Mouse (Mus musculus) MEL (cell line): Measurements from ENCODE around the gene Scarb1. TPM values are rescaled to one million over a fixed set of nuclear protein-coding genes. Genes with fewer than 3 reads are reported as not detected.
A peak's percentile ranks its signal among the peaks of the same experiment; 100 is the strongest.

ENCODE experiments used
- DNase-seq: peaks from one replicate; pipeline ENCODE4 v3.0.0; 2011; ENCODE audit warnings: low read depth, low spot score
- H3K27ac ChIP-seq: 2 replicates; pipeline ENCODE4 v1.5.1; 2012; ENCODE audit warnings: low read depth, mild to moderate bottlenecking, control low read depth, low read length, moderate library complexity; ENCODE audit not compliant: control insufficient read depth
- H3K27me3 ChIP-seq, 2 experiments: fragments of 150-350 bp in 1 of 2; sonication (generic) in 1 of 2; 2 replicates each; pipeline ENCODE4 v1.6.1; 2012; ENCODE audit warnings: low read length in 2 of 2, mild to moderate bottlenecking in 2 of 2, improper control_type of control experiment in 1 of 2, moderate library complexity in 1 of 2; ENCODE audit not compliant: insufficient read depth in 2 of 2, control insufficient read depth in 1 of 2
- H3K36me3 ChIP-seq, 2 experiments: 2 replicates each; pipeline ENCODE4 v1.6.1; 2012 to 2014; ENCODE audit warnings: low read length in 2 of 2, improper control_type of control experiment in 1 of 2, inconsistent platforms in 1 of 2, mild to moderate bottlenecking in 1 of 2; ENCODE audit not compliant: insufficient read depth in 2 of 2, control insufficient read depth in 1 of 2
- H3K4me1 ChIP-seq, 2 experiments: fragments of 150-350 bp in 1 of 2; sonication (generic) in 1 of 2; 2 replicates each; pipeline ENCODE4 v1.6.1; 2012; ENCODE audit warnings: low read length in 2 of 2, improper control_type of control experiment in 1 of 2, mild to moderate bottlenecking in 1 of 2; ENCODE audit not compliant: insufficient read depth in 2 of 2, control insufficient read depth in 1 of 2
- H3K4me3 ChIP-seq, 2 experiments: fragments of 150-350 bp in 1 of 2; sonication (generic) in 1 of 2; 2 replicates each; pipeline ENCODE4 v1.5.1; 2012; ENCODE audit warnings: low read depth in 2 of 2, low read length in 2 of 2, mild to moderate bottlenecking in 2 of 2, moderate library complexity in 2 of 2, control low read depth in 1 of 2, improper control_type of control experiment in 1 of 2; ENCODE audit not compliant: control insufficient read depth in 1 of 2, insufficient read depth in 1 of 2
- H3K79me2 ChIP-seq: 2 replicates; pipeline ENCODE4 v1.6.1; 2012; ENCODE audit warnings: mild to moderate bottlenecking, low read length, moderate library complexity; ENCODE audit not compliant: control insufficient read depth, poor library complexity, insufficient read depth
- H3K9ac ChIP-seq: 2 replicates; pipeline ENCODE4 v1.6.1; 2012; ENCODE audit warnings: low read depth, mild to moderate bottlenecking, control low read depth, low read length, moderate library complexity; ENCODE audit not compliant: control insufficient read depth, poor library complexity, severe bottlenecking
- H3K9me3 ChIP-seq: fragments of 150-350 bp; sonication (generic); replicated peaks from 2 replicates; pipeline ENCODE4 v1.6.1; 2012; ENCODE audit warnings: mild to moderate bottlenecking, low read length, improper control_type of control experiment, moderate library complexity; ENCODE audit not compliant: insufficient read depth
- CHD1 ChIP-seq: IDR thresholded peaks from 2 replicates; pipeline ENCODE4 v1.6.1; 2012; ENCODE audit warnings: low read depth, mild to moderate bottlenecking, inconsistent platforms, low read length, improper control_type of control experiment
- CHD2 ChIP-seq: IDR thresholded peaks from 2 replicates; pipeline ENCODE4 v1.6.1; 2011; ENCODE audit warnings: low read length, improper control_type of control experiment
- E2F4 ChIP-seq: IDR thresholded peaks from 2 replicates; pipeline ENCODE4 v1.6.1; 2011; ENCODE audit warnings: low read depth, low read length, improper control_type of control experiment, borderline replicate concordance
- ELF1 ChIP-seq: IDR thresholded peaks from 2 replicates; pipeline ENCODE4 v1.6.1; 2014; ENCODE audit warnings: low read depth, mild to moderate bottlenecking, inconsistent platforms, low read length, improper control_type of control experiment, moderate library complexity
- ETS1 ChIP-seq: IDR thresholded peaks from 2 replicates; pipeline ENCODE4 v1.6.1; 2012; ENCODE audit warnings: low read depth, mild to moderate bottlenecking, inconsistent platforms, low read length, improper control_type of control experiment, moderate library complexity
- GABPA ChIP-seq: IDR thresholded peaks from 2 replicates; pipeline ENCODE4 v1.6.1; 2012; ENCODE audit warnings: low read depth, mild to moderate bottlenecking, inconsistent platforms, low read length, improper control_type of control experiment, moderate library complexity
- GATA1 ChIP-seq: IDR thresholded peaks from 2 replicates; pipeline ENCODE4 v1.6.1; 2011; ENCODE audit warnings: low read depth, low read length, improper control_type of control experiment
- HCFC1 ChIP-seq: IDR thresholded peaks from 2 replicates; pipeline ENCODE4 v1.6.1; 2012; ENCODE audit warnings: low read depth, mild to moderate bottlenecking, inconsistent platforms, low read length, improper control_type of control experiment, moderate library complexity
- JUND ChIP-seq: IDR thresholded peaks from 2 replicates; pipeline ENCODE4 v1.6.1; 2011; ENCODE audit warnings: low read depth, mild to moderate bottlenecking, improper control_type of control experiment, low read length
- MAFK ChIP-seq: IDR thresholded peaks from 2 replicates; pipeline ENCODE4 v1.6.1; 2011; ENCODE audit warnings: low read depth, mild to moderate bottlenecking, low read length, improper control_type of control experiment, borderline replicate concordance
- MAX ChIP-seq: IDR thresholded peaks from 2 replicates; pipeline ENCODE4 v1.6.1; 2011; ENCODE audit warnings: low read length, improper control_type of control experiment
- MAZ ChIP-seq: IDR thresholded peaks from 2 replicates; pipeline ENCODE4 v1.6.1; 2012; ENCODE audit warnings: low read depth, mild to moderate bottlenecking, inconsistent platforms, low read length, improper control_type of control experiment
- MEF2A ChIP-seq: IDR thresholded peaks from 2 replicates; pipeline ENCODE4 v1.6.1; 2014; ENCODE audit warnings: low read depth, mild to moderate bottlenecking, inconsistent platforms, low read length, improper control_type of control experiment; ENCODE audit not compliant: poor library complexity, insufficient replicate concordance, severe bottlenecking; ENCODE audit errors: extremely low read depth
- MXI1 ChIP-seq: IDR thresholded peaks from 2 replicates; pipeline ENCODE4 v1.6.1; 2011; ENCODE audit warnings: mild to moderate bottlenecking, low read depth, low read length, improper control_type of control experiment
- MYB ChIP-seq: IDR thresholded peaks from 2 replicates; pipeline ENCODE4 v1.6.1; 2011; ENCODE audit warnings: mild to moderate bottlenecking, low read depth, low read length, improper control_type of control experiment
- MYC ChIP-seq: IDR thresholded peaks from 2 replicates; pipeline ENCODE4 v1.6.1; 2011; ENCODE audit warnings: low read depth, mild to moderate bottlenecking, low read length, improper control_type of control experiment, moderate library complexity
- NELFE ChIP-seq: IDR thresholded peaks from 2 replicates; pipeline ENCODE4 v1.6.1; 2011; ENCODE audit warnings: low read depth, low read length, improper control_type of control experiment
- POLR2AphosphoS5 ChIP-seq: IDR thresholded peaks from 2 replicates; pipeline ENCODE4 v1.6.1; 2012; ENCODE audit warnings: low read depth, borderline replicate concordance, mild to moderate bottlenecking, inconsistent platforms, low read length, moderate library complexity, mixed read lengths
- RCOR1 ChIP-seq: IDR thresholded peaks from 2 replicates; pipeline ENCODE4 v1.6.1; 2012; ENCODE audit warnings: low read depth, mild to moderate bottlenecking, inconsistent platforms, low read length, improper control_type of control experiment
- SIN3A ChIP-seq: IDR thresholded peaks from 2 replicates; pipeline ENCODE4 v1.6.1; 2012; ENCODE audit warnings: low read length, improper control_type of control experiment, inconsistent platforms
- SMC3 ChIP-seq: IDR thresholded peaks from 2 replicates; pipeline ENCODE4 v1.6.1; 2011; ENCODE audit warnings: low read depth, low read length, improper control_type of control experiment
- TAL1 ChIP-seq: IDR thresholded peaks from 2 replicates; pipeline ENCODE4 v1.6.1; 2012; ENCODE audit warnings: mild to moderate bottlenecking, inconsistent platforms, low read length, moderate library complexity, mixed read lengths
- TBP ChIP-seq: IDR thresholded peaks from 2 replicates; pipeline ENCODE4 v1.8.0; 2011; ENCODE audit warnings: low read depth, low read length, improper control_type of control experiment
- UBTF ChIP-seq: IDR thresholded peaks from 2 replicates; pipeline ENCODE4 v1.6.1; 2012; ENCODE audit warnings: low read depth, mild to moderate bottlenecking, inconsistent platforms, low read length, improper control_type of control experiment, moderate library complexity, borderline replicate concordance; ENCODE audit not compliant: insufficient read depth
- ZC3H11A ChIP-seq: IDR thresholded peaks from 2 replicates; pipeline ENCODE4 v1.6.1; 2012; ENCODE audit warnings: low read depth, mild to moderate bottlenecking, inconsistent platforms, low read length, improper control_type of control experiment
- ZKSCAN1 ChIP-seq: IDR thresholded peaks from 2 replicates; pipeline ENCODE4 v1.6.1; 2012; ENCODE audit warnings: low read depth, mild to moderate bottlenecking, inconsistent platforms, low read length, improper control_type of control experiment, moderate library complexity
- polyA plus RNA-seq, 2 experiments: library from polyadenylated mRNA; stranded (reverse) in 1 of 2; unstranded in 1 of 2; fragments of >175 nt in 1 of 2; fragments of >200 nt in 1 of 2; gene quantifications; 2 replicates each; pipeline versions ENCODE4 v1.2.1 to v1.2.4; 2012; ENCODE audit warnings: low replicate concordance in 2 of 2, low read depth in 1 of 2; ENCODE audit not compliant: insufficient read length in 2 of 2, insufficient read depth in 1 of 2, missing spikeins in 1 of 2
- total RNA-seq: library from RNA; depleted of rRNA; stranded (reverse); fragments of 300-350 nt; gene quantifications from 2 replicates; pipeline ENCODE4 v1.2.3, GENCODE M21; 2012

The Scarb1 gene
- total and polyA plus RNA-seq, 3 experiments: 53.1 to 98.3 TPM; not detected in 1

GRCm38 (mm10) chr5:125389579-125390441, 48.9 kb upstream of the Scarb1 start, which contains the start of gene Ubc (continued):
- TF ChIP-seq GATA1 (no peak), CHD2 (0 out of 2 replicates have a peak, but pooled peaks have one; percentile 16), POLR2AphosphoS5 (peak; percentile 98), SIN3A (peak; percentile 77), MEF2A (no peak; the same call in 1 of the 2 replicates), ZC3H11A (no peak), MAZ (peak; percentile 93; the same call in 1 of the 2 replicates), RCOR1 (peak; percentile 89)

- Histone ChIP-seq H3K36me3 (peaks cover 13 to 36% of the 10 kb centered on the region in 2 experiments), H3K9me3 (no peaks in the 10 kb centered on the region), H3K27ac (peak within 1 kb of the TSS; percentile 88), H3K27me3 (no peaks in the 10 kb centered on the region), H3K9ac (peak within 1 kb of the TSS; percentile 88), H3K4me1 (peaks cover 12 to 30% of the 10 kb centered on the region in 2 experiments), H3K79me2 (peaks cover 26% of the 10 kb centered on the region), H3K4me3 (peak within 1 kb of the TSS; percentile 74 to 85)
- DNase-seq: peak; percentile 96
- TF ChIP-seq SIN3A (no peak; the same call in 1 of the 2 replicates), MYC (no peak), NELFE (no peak), MAFK (no peak), SMC3 (no peak), HCFC1 (no peak; the same call in 1 of the 2 replicates), MXI1 (peak; percentile 67; the same call in 1 of the 2 replicates), MYB (0 out of 2 replicates have a peak, but pooled peaks have one; percentile 36), CHD2 (no peak), E2F4 (no peak; the same call in 1 of the 2 replicates), CHD1 (0 out of 2 replicates have a peak, but pooled peaks have one; percentile 88), TAL1 (no peak), POLR2AphosphoS5 (no peak; the same call in 1 of the 2 replicates), ETS1 (peak; percentile 86), JUND (no peak), UBTF (no peak), ELF1 (peak; percentile 90), ZC3H11A (no peak), GATA1 (no peak), MAX (no peak; the same call in 1 of the 2 replicates), ZKSCAN1 (no peak), GABPA (no peak; the same call in 1 of the 2 replicates), TBP (no peak)
Measured at GRCm38 (mm10) chr5:125389131-125389578, 48.3 kb upstream of the Scarb1 start, which contains the start of gene Gm10382. Gene Gm10382 (plus strand): TSS chr5:125389322.
